Mouse (Mus musculus) thymus, adult 2 months (tissue): ENCODE results near the gene Spsb1.

Experiments used
- CTCF ChIP-seq: fragments of 200-500 bp; IDR thresholded peaks from 2 replicates; pipeline ENCODE4 v1.5.1; 2012; ENCODE audit warnings: mild to moderate bottlenecking, control low read depth, low read length, moderate library complexity, borderline replicate concordance; ENCODE audit not compliant: control insufficient read depth, poor library complexity, insufficient read depth; ENCODE audit errors: extremely low read depth
- POLR2A ChIP-seq: fragments of 200-500 bp; IDR thresholded peaks from 2 replicates; pipeline ENCODE4 v1.6.1; 2012; ENCODE audit warnings: mild to moderate bottlenecking, low read length, control low read depth, moderate library complexity; ENCODE audit not compliant: control insufficient read depth, poor library complexity, insufficient read depth; ENCODE audit errors: extremely low read depth

DNA sequence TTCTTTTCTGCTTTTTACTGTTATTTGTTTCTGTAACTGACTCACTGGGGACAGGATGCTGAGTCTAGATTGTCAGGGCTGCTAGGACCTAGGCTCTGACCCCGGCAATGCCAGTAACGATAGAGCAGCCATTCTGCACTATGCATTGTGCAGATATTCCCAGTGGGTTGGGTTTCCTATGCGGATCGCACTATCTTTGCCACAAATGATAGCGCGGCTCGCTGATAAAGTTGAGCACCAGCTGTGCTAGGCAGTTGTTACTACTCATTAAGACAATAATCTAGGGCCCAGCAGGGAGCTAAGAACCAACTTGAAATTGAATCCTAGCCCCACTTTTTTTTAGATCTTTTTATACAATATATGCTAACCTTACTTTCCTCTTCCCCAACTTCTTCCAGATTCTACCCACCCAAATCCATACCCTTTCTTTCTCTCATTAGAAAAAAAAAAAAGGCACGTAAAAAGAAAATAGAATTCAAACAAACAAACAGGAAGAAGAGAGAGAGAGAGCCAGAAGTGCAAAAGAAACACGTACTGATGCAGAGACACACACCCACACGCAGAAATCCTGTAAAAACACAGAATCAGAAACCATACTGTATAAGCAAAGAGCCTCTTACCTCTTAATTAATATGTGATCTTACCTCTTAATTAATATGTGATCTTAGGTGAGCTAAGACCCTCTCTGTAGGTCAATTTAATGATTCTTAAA is 99.5 kb downstream of the Spsb1 start:
- TF ChIP-seq CTCF (no peak), POLR2A (no peak)
